Mouse (Mus musculus) heart, postnatal 36 days (tissue): Measurements from ENCODE around the gene Mks1. TPM values are rescaled to one million over a fixed set of nuclear protein-coding genes. Genes with fewer than 3 reads are reported as not detected.
"Not testable (repeated sequence)": the region's sequence is repeated elsewhere in the genome, so short reads cannot be mapped to it uniquely, and the experiment has no call there.

Experiments
- DNase-seq, 2 experiments: peaks; one replicate each; pipeline ENCODE4 v3.0.0; 2021 to 2022
- intact Hi-C: fragments of 180-260 bp; cut with DNase I; formaldehyde crosslinking; loops from one replicate; pipeline ENCODE4 v1.15.1; 2025
- total RNA-seq, 2 experiments: library from RNA; stranded (reverse); gene quantifications; 2 replicates each; pipeline ENCODE4 v1.2.3; 2021

The Mks1 gene
- total RNA-seq, result 1 to 10 TPM; 1.9 to 3.1 TPM

DNA sequence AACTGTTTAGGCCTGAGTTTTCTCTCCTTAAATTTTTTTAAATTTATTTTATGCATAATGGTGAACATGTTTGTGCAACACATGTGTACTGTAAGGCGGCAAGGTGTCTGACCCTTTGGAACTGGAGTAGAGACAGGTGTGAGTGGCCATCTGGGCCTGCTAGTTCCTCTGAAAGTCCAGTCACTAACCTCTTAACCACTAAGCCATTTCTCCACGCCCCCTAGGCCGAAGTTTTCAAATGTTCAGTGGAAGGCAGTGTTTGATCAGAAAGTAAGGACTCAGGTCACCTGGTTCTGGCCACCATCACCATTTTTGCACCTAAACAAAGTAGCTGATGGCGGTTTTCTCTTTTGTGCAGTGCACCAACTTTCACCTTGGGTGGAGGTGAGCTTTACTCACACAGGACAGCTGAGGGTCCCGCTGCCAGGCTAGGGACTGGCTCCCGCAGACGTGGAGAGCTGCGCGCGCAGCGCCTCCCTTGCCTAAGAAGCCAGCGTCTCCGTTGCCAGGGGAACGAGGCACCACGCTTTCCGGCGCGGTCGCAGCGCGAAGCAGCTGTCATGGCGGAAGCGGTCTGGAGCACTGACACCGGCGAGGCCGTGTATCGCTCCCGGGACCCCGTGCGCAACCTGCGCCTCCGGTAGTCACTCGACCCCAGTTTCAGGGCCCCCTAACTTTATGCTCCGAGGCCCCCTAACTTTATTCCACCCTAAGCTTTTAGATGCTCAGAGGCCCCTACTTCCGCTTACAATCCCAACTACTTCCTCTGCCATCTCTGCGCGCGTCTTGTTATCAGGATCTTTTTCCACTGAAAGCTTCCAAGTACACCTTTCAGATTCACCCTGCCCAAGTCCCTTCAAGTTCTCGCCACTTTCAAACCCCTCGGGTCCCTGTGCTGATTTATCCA, at the start of gene Mks1:
Gene Mks1, plus strand, starts transcription at position 526 of the 907 bp plus-strand sequence.
- peak; percentile 83 to 86 for DNase-seq
- intact Hi-C loops, result loop anchor here (5.0 kb wide), 1 partner anchor 116 kb away; the partner anchor contains the start of gene Supt4a

DNA sequence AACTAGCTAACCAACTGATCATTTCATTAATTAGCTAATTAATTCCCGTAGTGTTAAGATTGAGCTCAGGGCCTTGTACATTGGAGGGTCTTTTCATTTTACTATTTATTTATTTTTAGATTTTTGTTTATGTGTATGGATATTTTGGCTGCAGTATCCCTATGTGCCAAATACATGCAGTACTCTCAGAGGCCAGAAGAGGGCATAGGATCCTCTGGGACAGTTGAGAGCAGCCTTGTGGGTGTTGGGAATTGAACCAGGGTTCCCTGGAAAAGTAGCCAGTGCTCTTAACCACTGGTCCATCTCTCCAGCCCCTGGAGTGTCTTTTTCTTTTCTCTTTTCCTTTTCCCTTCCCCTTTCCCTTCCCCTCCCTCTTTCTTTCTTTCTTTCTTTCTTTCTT, 47.6 kb upstream of the Mks1 start:
- intact Hi-C loops, result no loop called here
- peak in 1 of 2 experiments; percentile 13 for DNase-seq

DNA sequence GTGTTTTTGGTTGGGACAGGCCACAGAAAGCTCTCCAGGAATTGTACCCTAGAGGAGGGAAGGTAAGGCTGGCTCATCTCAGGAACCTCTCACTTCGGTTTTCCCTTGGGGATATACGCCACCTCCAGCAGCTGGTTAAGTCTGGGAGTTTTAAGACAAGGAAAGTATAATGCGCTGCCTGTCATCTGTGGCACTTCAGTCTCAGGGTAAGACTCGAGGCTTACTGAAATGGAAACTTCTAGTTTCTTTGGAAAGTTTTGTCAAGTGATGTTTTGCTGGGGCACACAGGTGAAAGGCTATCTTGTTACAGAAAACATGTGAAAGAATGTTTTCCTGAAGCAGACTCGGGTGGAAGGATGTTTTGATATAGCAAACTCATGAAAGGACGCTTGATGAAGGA, 45.6 kb upstream of the Mks1 start:
- no peak for DNase-seq
- intact Hi-C loops, result no loop called here

DNA sequence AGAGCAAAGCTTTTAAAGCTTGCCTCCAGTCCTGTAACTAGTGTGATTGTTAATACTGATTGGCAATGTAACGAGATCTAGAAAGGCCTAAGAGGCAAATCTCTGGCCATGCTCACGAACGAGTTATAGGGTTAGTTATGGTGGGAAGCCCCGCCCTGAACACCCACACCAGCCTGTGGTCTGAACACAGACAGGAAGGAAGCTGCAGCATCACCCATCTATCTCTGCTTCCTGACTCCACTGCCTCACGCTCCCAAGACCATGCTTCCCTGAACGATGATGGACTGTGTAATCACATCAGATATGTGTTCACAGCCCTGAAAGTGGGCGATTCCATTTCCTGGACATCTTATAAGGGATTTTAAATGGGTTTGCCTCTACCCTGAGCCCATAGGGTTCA, 44.8 kb upstream of the Mks1 start:
- no peak for DNase-seq

DNA sequence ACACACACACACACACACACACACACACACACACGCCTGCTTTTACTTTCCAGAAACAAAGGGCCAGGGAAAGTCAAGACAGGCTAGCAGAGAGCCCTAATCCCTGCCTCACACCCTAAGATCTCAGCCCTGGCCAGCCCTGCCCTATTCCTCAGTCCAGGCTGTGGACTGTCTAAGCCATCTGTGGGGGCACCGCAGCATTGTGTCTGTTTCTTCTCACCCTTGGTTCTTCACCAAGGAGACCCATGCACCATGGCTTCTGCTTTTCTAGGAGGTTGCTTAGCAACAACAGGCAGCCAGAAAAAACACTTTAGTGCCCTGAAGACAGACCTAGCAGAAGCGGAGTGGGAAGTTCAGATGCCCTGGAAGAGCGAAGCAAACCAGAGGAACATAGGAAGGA, 41.6 kb upstream of the Mks1 start:
- intact Hi-C loops, result no loop called here
- no peak for DNase-seq

More for the DNA sequence above, 44.8 kb upstream of the Mks1 start:
- intact Hi-C loops, result no loop called here

DNA sequence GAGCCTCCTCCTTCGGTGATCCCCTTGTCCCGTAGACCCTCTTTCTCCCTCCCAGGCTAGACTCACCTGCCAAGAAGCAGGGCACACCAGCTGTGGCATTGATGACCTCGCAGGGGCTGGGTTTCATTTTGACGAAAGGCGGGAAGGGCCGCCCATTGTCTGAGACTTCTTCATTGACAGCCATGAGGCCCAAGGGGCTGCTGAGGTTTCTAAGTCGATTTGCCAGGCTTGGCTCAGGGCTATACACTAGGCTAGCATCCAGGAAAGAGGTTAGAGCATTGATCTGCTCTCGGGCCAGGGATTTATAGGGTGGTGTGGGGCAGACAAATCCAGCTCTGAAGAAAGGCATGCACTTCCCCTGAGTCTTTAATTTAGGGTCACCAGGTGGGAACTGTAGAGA, 38.2 kb upstream of the Mks1 start:
- no peak for DNase-seq
- intact Hi-C loops, result no loop called here

DNA sequence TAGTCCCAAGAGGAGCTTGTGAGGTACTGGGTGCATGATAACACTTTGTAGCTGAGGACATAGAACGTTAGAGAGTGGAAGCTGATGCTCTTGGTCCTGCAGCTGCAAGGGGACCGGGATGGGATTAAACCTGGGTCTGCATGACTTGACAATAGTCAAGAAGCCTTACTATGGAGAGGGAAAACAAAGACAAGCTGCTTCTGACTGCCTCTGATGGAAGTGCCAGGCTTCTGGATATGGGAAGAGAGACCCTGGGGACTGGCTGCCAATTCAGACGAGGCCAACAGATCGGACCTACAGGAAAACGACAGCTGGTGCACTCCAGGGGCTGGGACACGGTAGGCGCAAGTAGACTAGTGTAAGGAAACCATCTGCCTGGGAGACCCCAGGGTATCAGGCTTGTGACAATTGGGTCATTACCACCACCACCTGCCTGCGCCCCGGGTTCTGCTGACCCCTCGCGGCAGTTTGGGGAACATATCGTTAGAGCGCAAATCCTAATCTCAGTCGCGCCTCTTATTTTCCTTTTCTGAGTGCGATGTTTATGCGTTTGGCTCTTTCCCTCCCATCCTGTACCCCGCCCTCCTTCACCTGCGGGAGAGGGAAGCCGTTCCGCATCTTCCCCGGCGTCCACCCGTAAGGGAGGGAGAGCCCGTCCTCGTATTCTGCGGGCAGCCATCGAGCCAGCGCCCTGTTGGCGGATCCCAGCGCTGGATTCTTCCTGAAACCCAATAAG, 36.1 kb upstream of the Mks1 start:
- peak; percentile 18 to 26 for DNase-seq
- intact Hi-C loops, result loop anchor here (1.0 kb wide), 1 partner anchor 155 kb away; the partner anchor contains the start of gene Rnf43

DNA sequence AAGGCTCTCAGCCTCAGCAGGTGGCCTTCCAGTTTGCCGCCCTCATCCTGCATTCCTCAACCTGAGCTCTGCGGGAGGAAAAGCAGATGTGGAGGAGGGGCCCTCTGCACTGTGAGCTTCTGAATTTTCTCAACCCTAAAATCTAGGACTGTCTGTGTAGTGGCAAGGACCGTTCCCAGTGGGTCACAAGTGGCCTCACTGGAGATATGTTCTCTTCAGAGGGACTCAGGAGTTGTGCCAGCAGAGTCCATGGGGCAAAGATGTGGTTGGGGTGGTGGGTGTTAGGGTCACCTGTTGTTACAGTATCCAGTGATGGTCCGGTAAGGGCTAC, 35.6 kb upstream of the Mks1 start:
- intact Hi-C loops, result loop anchor here (1.0 kb wide), 1 partner anchor 155 kb away; the partner anchor contains the start of gene Rnf43

DNA sequence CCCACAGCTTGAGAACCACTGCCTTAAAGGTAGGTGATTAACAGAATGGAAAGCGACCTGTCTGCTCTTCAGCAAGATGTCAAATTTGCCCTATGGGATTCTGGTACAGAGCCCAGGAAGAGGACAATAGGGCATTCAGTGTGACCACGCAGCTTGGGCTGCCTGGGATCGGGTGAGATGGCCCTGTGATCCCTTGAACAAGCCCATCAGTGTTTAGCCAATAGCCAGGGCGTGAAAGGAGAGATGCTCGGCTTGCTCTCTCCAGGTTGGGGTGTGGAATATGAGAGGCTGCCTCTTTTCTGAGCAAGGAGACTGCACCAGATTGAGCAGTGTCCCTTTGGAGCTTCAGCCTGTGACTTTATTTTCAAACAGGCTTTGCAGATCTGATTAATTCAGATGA, 31.5 kb upstream of the Mks1 start:
- intact Hi-C loops, result no loop called here
- no peak for DNase-seq

More for the DNA sequence above, 35.6 kb upstream of the Mks1 start:
- DNase-seq, result no peak

DNA sequence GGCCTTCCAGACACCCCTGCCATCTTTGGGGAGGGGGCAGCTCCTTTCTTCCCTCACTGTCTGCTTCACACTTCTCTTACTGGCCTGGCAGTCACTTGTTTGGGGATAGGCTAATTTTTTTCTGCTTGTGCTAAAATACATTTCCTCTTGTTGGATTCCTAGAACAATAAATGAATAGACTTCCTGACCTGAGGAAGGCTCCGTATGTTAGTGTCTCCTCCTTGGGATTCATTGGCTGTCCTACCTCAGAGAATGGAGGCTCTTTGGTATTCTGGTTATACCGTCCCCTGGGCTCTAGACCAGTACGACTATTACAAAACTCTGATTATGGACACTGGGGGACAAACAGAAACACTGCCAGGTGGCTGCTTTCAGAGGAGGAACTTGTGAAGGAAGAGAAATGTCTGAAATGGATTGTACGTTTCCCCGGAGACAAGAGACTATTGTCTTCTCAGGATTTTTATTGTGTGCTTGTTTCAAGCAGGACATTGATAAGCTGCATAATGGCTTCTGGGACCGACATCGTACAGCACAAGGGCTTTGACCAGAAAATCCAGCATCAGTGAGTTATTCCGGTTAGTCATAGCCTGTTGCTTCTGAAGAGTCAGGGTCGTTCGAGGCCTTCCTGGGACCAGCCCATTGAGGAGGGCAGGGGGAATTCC, 24.6 kb upstream of the Mks1 start, which contains the start of gene Lpo:
Gene Lpo, minus strand, starts transcription at position 51 of the 662 bp plus-strand sequence.
- DNase-seq, result no peak
- intact Hi-C loops, result no loop called here

DNA sequence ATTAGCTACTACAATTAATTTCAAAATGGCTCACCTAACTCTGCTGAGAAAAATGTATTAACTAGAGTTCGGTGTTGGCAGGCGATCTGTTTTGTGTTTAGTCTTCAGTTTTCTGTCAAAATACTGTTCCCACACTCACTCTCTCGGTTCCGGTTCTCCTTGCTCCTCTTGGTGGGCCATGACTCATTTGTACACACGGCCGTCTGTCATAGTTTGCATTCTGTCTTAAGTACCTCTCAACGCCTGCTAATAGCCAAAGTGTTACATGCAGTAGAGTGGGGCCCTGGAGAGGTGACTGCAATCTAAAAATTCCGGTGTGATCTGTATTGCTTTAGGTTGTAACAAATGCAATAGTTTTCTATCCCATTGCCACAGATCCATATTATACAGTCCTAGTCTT, 12.3 kb upstream of the Mks1 start:
- intact Hi-C loops, result no loop called here
- no peak for DNase-seq

DNA sequence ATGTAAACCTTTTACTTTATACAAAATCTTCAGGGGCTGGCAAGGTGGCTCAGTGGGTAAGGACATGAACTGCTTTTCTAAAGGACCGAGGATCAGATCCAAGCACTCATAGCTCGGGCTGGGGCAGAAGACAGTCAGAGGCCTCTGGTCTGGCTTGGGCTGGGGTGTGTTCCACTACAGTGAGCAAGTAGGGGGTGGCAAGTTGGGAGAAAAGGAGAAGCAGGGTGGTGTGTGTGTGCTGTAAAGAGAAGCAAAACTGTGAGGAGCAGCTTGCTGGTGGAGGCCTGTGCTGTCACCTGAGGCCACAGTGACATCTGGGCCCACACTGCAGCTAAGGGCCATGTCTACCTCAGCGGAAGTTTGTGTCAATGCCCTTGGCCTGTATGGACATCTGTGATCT, 11.6 kb upstream of the Mks1 start:
- intact Hi-C loops, result no loop called here
- DNase-seq, result no peak

DNA sequence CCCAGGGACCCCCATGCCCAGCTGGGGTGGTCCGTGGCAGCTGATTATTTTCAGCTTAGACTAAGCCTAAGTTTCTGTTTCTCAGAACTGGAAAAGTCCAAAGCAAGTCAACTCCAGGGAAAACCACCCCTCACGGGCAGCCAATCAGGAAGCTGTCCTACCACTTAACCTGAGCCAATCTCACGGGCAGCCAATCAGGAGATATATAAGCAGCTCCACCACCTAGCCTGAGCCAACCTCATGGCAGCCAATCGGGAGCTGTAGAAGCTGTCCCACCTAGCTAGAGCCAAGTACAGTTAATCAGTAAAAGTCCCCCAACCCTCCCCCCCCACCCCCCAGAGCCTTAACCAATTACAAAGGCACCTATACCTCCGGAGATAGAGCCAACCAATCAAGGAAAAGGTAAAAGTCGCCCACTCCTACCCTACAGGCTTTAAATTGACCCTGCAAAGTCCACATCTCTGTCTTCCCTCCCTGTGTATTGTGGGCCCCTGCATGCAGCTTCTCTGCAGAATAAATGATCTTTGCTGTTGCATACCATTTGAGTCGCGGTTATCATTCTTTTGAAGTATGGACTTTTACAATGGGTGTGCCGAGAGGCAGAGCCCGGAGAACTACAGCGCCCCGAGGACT, 5.9 kb upstream of the Mks1 start:
- intact Hi-C loops, result no loop called here
- DNase-seq, result no peak

DNA sequence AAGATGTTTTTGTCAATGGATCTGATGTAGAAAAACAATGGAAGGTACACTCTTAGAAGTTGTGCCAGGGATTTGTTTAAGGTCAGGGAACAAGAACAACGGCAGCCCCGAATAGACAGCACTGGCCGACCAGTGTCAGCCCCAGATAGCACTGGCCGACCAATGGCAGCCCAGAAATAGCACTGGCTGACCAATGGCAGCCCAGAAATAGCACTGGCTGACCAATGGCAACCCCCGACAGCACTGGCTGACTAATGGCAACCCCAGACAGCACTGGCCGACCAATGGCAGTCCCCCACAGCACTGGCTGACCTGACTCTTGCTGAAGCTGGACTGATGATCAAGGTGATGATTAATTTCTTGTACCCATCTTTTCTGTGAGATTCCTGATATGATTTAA, 5.1 kb upstream of the Mks1 start:
- intact Hi-C loops, result no loop called here
- no peak for DNase-seq

DNA sequence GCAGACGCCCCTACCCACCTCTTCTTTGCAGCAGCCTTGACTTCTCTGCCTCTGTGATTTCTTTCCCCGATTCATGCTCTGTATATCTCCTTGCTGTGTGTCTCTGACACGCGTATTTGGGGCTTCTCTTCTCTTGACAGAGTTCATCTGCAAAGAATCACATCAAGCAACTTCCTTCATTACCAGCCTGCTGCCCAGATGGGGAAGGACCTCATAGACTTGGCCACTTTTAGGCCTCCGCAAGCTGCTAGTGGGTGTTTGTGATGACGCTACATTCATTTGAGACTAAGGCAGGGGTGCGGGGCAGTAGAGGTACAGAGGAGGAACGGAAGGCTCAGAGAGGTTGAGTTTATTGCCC, 561 bp downstream of the Mks1 start:
- intact Hi-C loops, result loop anchor here (5.0 kb wide), 1 partner anchor 116 kb away; the partner anchor contains the start of gene Supt4a
- DNase-seq, result peak in 1 of 2 experiments; percentile 16

DNA sequence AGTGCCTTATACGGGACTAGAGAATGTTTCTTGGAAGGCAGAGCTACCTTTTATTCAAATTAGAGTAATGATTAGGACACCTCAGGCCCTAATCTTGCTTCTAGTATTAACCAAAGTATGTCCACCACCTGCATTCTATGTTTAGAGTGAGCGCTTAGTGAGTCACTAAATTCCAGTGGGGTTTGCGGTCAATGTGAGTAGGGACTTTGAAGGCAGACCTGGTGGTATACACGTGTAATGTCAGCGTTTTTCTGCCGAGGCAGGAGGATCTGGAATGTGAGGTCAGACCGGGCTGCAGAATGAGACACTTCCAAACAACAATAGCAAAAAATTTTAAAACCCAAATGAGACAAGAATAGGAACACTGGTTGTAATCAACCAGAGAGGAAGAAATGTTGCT, 1.5 kb downstream of the Mks1 start:
- intact Hi-C loops, result loop anchor here (5.0 kb wide), 1 partner anchor 117 kb away; the partner anchor contains the start of gene Supt4a
- no peak for DNase-seq

DNA sequence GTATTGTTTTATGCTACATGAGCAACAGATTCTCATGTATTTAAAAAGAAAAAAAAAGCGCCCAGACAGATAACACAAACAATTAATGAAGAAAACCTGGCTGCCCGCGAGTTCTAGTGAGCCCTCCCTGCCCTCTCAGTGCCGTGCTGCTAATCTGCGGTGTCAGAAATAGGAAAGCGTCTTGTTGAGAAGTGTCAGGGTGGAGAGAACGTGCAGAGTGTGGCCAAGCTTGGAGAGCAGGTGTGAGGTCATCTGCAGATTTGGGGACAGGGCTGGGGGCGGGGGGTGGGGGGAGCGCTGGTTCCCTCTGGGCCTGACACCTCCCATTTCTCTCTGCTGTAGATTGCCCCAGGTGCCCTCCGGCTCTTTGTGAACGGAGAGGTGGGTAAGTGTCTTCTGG, 6.3 kb downstream of the Mks1 start:
- no peak for DNase-seq
- intact Hi-C loops, result no loop called here

DNA sequence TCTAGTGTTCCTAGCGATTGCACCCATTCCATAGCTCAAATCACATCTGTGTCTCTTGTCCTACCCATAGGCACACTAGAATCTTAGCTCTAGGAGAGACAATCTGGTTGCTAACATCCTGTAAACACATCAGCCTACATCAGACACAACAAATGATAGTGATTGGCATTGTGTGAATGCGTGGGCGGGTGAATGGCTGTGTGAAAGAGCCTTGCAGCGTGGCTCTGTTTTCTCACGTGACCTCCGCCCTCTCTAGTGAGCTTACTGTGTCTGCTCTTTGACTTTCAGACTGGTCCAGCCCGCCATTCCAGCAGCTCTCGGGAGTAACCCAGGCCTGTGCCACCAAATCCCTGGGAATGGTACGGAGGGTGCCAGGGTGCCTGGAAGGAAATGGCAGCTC, 7.4 kb downstream of the Mks1 start:
- DNase-seq, result no peak
- intact Hi-C loops, result no loop called here

DNA sequence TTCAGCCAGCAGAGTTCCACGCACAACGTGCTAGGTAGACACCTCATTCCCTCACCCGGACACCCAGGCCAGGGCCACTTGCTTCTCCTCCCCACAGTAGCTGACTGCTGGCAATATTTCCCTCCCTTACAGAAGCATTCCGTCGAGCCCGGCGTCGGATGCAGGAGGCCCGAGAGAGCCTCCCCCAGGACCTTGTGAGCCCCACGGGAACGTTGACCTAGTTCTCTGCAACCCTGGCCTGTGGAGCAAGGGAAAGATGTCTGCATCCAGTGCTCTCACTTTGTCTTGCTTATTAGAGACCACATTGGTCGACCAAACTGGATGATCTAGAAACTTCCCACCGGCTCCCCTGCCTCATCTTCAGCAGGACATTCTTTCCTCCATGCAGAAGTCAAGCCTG, 9.8 kb downstream of the Mks1 start:
- no peak for DNase-seq
- intact Hi-C loops, result no loop called here

DNA sequence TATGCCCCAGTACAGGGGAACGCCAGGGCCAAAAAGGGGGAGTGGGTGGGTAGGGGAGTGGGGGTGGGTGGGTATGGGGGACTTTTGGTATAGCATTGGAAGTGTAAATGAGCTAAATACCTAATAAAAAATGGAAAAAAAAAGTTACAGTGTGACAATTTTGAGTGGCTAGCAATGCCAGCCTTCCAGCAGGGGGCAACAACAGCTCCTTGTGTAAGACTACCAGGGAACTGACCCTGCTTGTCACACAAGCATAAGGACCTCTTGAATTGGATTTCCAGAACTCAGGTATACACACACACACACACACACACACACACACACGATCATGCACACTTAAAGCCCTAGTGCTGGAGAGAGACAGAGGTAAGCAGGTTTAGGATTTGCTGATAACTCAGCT, 13.9 kb downstream of the Mks1 start:
- DNase-seq, intact Hi-C loops: not testable (repeated sequence)

DNA sequence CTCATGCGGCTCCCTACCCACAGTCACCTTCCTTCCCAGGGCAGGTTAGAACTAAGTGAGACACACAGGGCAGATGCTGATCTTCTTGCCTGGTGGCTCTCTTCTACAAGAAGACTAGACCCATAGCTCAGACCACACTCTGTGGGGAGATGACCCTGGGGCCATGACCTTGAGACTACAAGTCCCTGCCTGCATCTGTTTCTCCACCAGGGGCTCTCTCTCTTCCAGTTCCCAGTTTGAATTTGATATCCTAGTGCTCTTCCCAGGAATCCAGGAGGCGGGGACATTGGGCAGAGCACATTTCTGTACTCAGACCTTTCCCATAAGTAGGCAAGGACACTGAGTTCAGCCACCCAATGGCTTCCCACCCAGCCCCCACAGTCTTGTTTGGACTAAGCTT, 17.1 kb downstream of the Mks1 start:
- DNase-seq, result no peak

More for the DNA sequence above, 17.1 kb downstream of the Mks1 start:
- intact Hi-C loops, result no loop called here
